Mouse (Mus musculus): ENCODE results near the gene Lrrc7. TPM values are rescaled to one million over a fixed set of nuclear protein-coding genes. Genes with fewer than 3 reads are reported as not detected.
"Not testable (repeated sequence)": the region's sequence is repeated elsewhere in the genome, so short reads cannot be mapped to it uniquely, and the experiment has no call there.

The Lrrc7 gene
- total RNA-seq, 1 experiment: not detected

GRCm38 (mm10) chr3:158103467-158103866 is 458.6 kb downstream of the Lrrc7 start:
- TF ChIP-seq HCFC1 (IDR thresholded peaks at IDR 0.05; ENCODE audit: borderline replicate concordance, insufficient read depth, low read length): no peak
- no peak for TF ChIP-seq ZNF384 (IDR thresholded peaks at IDR 0.05; ENCODE audit: low read depth, low read length)
- no peak for TF ChIP-seq CHD2 (IDR thresholded peaks at IDR 0.05; ENCODE audit: low read depth, low read length)
- no peak for TF ChIP-seq MAFK (IDR thresholded peaks at IDR 0.05; ENCODE audit: insufficient read depth, low read depth, low read length)
- TF ChIP-seq ZC3H11A (IDR thresholded peaks at IDR 0.05; ENCODE audit: borderline replicate concordance, low read depth, low read length): no peak

GRCm38 (mm10) chr3:158102530-158102929 is 459.5 kb downstream of the Lrrc7 start:
- H3K4me1 ChIP-seq (ENCODE audit: control insufficient read depth in 2 of 2, insufficient read depth in 2 of 2, low read length in 2 of 2, poor library complexity in 1 of 2); H3K4me3 ChIP-seq (ENCODE audit: insufficient read depth in 1 of 2, low read depth in 1 of 2, low read length in 2 of 2, poor library complexity in 1 of 2, severe bottlenecking in 1 of 2); H3K36me3 ChIP-seq (ENCODE audit: control insufficient read depth, insufficient read depth, low read length, poor library complexity, severe bottlenecking); DNase-seq (ENCODE audit: low read depth, low spot score); H3K9ac ChIP-seq (ENCODE audit: insufficient read depth, low read depth, low read length, poor library complexity, severe bottlenecking); in situ Hi-C loops (cut with MboI; ENCODE audit: low sequenced_read_pairs in 2 of 2, unreplicated experiment in 2 of 2); H3K9me3 ChIP-seq (ENCODE audit: control insufficient read depth, insufficient read depth, low read depth, low read length); H3K27ac ChIP-seq (ENCODE audit: insufficient read depth, low read depth, low read length, poor library complexity, severe bottlenecking): not testable (repeated sequence)
- peak; percentile 78 for TF ChIP-seq ZNF384 (IDR thresholded peaks at IDR 0.05; ENCODE audit: low read depth, low read length)

More at GRCm38 (mm10) chr3:158103467-158103866, 458.6 kb downstream of the Lrrc7 start:
- H3K27ac ChIP-seq (ENCODE audit: insufficient read depth, low read depth, low read length, poor library complexity, severe bottlenecking): no peak overlapping the region
- H3K36me3 ChIP-seq (ENCODE audit: control insufficient read depth, insufficient read depth, low read length, poor library complexity, severe bottlenecking): no peaks in the 10 kb centered on the region
- no peaks in the 10 kb centered on the region for H3K4me1 ChIP-seq (ENCODE audit: control insufficient read depth in 2 of 2, insufficient read depth in 2 of 2, low read length in 2 of 2, poor library complexity in 1 of 2)
- no peak for DNase-seq (ENCODE audit: low read depth, low spot score)
- no peaks in the 10 kb centered on the region for H3K9me3 ChIP-seq (ENCODE audit: control insufficient read depth, insufficient read depth, low read depth, low read length)
- no peak overlapping the region for H3K9ac ChIP-seq (ENCODE audit: insufficient read depth, low read depth, low read length, poor library complexity, severe bottlenecking)
- no peak overlapping the region for H3K4me3 ChIP-seq (ENCODE audit: insufficient read depth in 1 of 2, low read depth in 1 of 2, low read length in 2 of 2, poor library complexity in 1 of 2, severe bottlenecking in 1 of 2)
- in situ Hi-C loops (cut with MboI; ENCODE audit: low sequenced_read_pairs in 2 of 2, unreplicated experiment in 2 of 2): no loop called here

GRCm38 (mm10) chr3:158102043-158102442 is 460.0 kb downstream of the Lrrc7 start:
- peak; percentile 3 for DNase-seq (ENCODE audit: low read depth, low spot score)
- H3K27ac ChIP-seq (ENCODE audit: insufficient read depth, low read depth, low read length, poor library complexity, severe bottlenecking); in situ Hi-C loops (cut with MboI; ENCODE audit: low sequenced_read_pairs in 2 of 2, unreplicated experiment in 2 of 2); H3K4me1 ChIP-seq (ENCODE audit: control insufficient read depth in 2 of 2, insufficient read depth in 2 of 2, low read length in 2 of 2, poor library complexity in 1 of 2); H3K36me3 ChIP-seq (ENCODE audit: control insufficient read depth, insufficient read depth, low read length, poor library complexity, severe bottlenecking); H3K9me3 ChIP-seq (ENCODE audit: control insufficient read depth, insufficient read depth, low read depth, low read length): not testable (repeated sequence)
- H3K9ac ChIP-seq (ENCODE audit: insufficient read depth, low read depth, low read length, poor library complexity, severe bottlenecking): peak overlapping the region; percentile 56; the same call in 1 of the 2 replicates
- peak overlapping the region; percentile 51 to 58; a peak in 2 of 4 replicates for H3K4me3 ChIP-seq (ENCODE audit: insufficient read depth in 1 of 2, low read depth in 1 of 2, low read length in 2 of 2, poor library complexity in 1 of 2, severe bottlenecking in 1 of 2)

- H3K9me3 ChIP-seq (ENCODE audit: control insufficient read depth, insufficient read depth, low read depth, low read length): no peaks in the 10 kb centered on the region
- TF ChIP-seq MAFK (IDR thresholded peaks at IDR 0.05; ENCODE audit: insufficient read depth, low read depth, low read length): no peak
- TF ChIP-seq ZC3H11A (IDR thresholded peaks at IDR 0.05; ENCODE audit: borderline replicate concordance, low read depth, low read length): no peak
- TF ChIP-seq CHD2 (IDR thresholded peaks at IDR 0.05; ENCODE audit: low read depth, low read length): no peak
- no peak for TF ChIP-seq ZNF384 (IDR thresholded peaks at IDR 0.05; ENCODE audit: low read depth, low read length)
- no peak for TF ChIP-seq HCFC1 (IDR thresholded peaks at IDR 0.05; ENCODE audit: borderline replicate concordance, insufficient read depth, low read length)
- in situ Hi-C loops (cut with MboI; ENCODE audit: low sequenced_read_pairs in 2 of 2, unreplicated experiment in 2 of 2): no loop called here
Observed at GRCm38 (mm10) chr3:158093919-158094318, 468.1 kb downstream of the Lrrc7 start.

GRCm38 (mm10) chr3:158091601-158092000 is 470.4 kb downstream of the Lrrc7 start:
- no peak overlapping the region for H3K9ac ChIP-seq (ENCODE audit: insufficient read depth, low read depth, low read length, poor library complexity, severe bottlenecking)
- no peaks in the 10 kb centered on the region for H3K4me1 ChIP-seq (ENCODE audit: control insufficient read depth in 2 of 2, insufficient read depth in 2 of 2, low read length in 2 of 2, poor library complexity in 1 of 2)
- in situ Hi-C loops (cut with MboI; ENCODE audit: low sequenced_read_pairs in 2 of 2, unreplicated experiment in 2 of 2): no loop called here
- no peak overlapping the region for H3K27ac ChIP-seq (ENCODE audit: insufficient read depth, low read depth, low read length, poor library complexity, severe bottlenecking)
- H3K9me3 ChIP-seq (ENCODE audit: control insufficient read depth, insufficient read depth, low read depth, low read length): no peaks in the 10 kb centered on the region
- no peak overlapping the region for H3K4me3 ChIP-seq (ENCODE audit: insufficient read depth in 1 of 2, low read depth in 1 of 2, low read length in 2 of 2, poor library complexity in 1 of 2, severe bottlenecking in 1 of 2)
- DNase-seq (ENCODE audit: low read depth, low spot score): no peak
- H3K36me3 ChIP-seq (ENCODE audit: control insufficient read depth, insufficient read depth, low read length, poor library complexity, severe bottlenecking): no peaks in the 10 kb centered on the region
- no peak for TF ChIP-seq ZNF384 (IDR thresholded peaks at IDR 0.05; ENCODE audit: low read depth, low read length)
- no peak for TF ChIP-seq HCFC1 (IDR thresholded peaks at IDR 0.05; ENCODE audit: borderline replicate concordance, insufficient read depth, low read length)
- no peak for TF ChIP-seq ZC3H11A (IDR thresholded peaks at IDR 0.05; ENCODE audit: borderline replicate concordance, low read depth, low read length)
- no peak for TF ChIP-seq CHD2 (IDR thresholded peaks at IDR 0.05; ENCODE audit: low read depth, low read length)

More at GRCm38 (mm10) chr3:158093919-158094318, 468.1 kb downstream of the Lrrc7 start:
- H3K4me1 ChIP-seq (ENCODE audit: control insufficient read depth in 2 of 2, insufficient read depth in 2 of 2, low read length in 2 of 2, poor library complexity in 1 of 2): no peaks in the 10 kb centered on the region
- H3K27ac ChIP-seq (ENCODE audit: insufficient read depth, low read depth, low read length, poor library complexity, severe bottlenecking): no peak overlapping the region
- DNase-seq (ENCODE audit: low read depth, low spot score): no peak
- H3K4me3 ChIP-seq (ENCODE audit: insufficient read depth in 1 of 2, low read depth in 1 of 2, low read length in 2 of 2, poor library complexity in 1 of 2, severe bottlenecking in 1 of 2): no peak overlapping the region
- no peak overlapping the region for H3K9ac ChIP-seq (ENCODE audit: insufficient read depth, low read depth, low read length, poor library complexity, severe bottlenecking)
- no peaks in the 10 kb centered on the region for H3K36me3 ChIP-seq (ENCODE audit: control insufficient read depth, insufficient read depth, low read length, poor library complexity, severe bottlenecking)
